Mouse (Mus musculus) c-Kit-positive CD71-positive TER-119-positive erythroid progenitor cells, embryonic 14.5 days (primary cell): ENCODE data around the gene Aar2.
"Not testable (repeated sequence)": the region's sequence is repeated elsewhere in the genome, so short reads cannot be mapped to it uniquely, and the experiment has no call there.

Experiments
- DNase-seq: peaks from one replicate; pipeline ENCODE4 v3.0.0-alpha.2; 2013; ENCODE audit warnings: low spot score

Aar2 gene

DNA sequence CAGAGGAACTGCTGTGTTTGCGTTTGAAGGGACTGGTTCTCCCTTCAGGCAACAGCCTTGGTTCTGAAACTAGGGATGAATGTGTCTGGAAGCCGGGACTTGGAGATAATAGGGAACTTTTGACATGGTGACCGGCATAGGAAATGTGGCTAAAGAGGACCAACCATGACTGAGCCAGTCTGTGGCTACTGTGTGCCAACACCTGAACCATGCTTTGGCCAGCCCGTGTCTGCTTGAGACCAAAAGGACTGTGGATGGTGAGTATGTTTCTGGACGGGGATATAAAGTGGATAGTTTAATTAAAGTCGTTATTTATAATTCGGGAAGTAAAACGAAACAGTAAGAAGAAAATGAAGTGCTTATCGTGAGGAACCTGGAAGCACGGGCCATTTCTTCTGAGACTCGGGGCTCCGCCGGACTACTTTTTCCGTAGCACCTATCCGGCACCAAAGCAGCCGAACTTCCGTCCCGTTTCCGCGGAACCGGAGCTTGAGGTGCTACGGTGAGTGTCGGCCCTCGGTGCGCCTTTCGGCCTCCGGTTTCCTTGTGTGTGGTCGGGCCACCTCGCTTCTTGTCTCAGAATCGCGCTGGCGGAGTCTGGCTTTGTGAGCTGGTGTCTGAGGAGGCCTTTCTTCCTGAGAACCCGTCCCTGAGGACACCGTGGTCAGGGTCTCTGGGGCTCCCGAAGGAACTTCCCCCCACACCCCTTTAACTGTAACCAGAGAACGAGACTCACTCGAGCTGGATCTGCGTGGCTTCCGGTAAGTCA lies at the start of gene Aar2:
Aar2 (plus strand) TSS at position 462 of the 769 bp plus-strand sequence.
- peak; percentile 85 for DNase-seq

DNA sequence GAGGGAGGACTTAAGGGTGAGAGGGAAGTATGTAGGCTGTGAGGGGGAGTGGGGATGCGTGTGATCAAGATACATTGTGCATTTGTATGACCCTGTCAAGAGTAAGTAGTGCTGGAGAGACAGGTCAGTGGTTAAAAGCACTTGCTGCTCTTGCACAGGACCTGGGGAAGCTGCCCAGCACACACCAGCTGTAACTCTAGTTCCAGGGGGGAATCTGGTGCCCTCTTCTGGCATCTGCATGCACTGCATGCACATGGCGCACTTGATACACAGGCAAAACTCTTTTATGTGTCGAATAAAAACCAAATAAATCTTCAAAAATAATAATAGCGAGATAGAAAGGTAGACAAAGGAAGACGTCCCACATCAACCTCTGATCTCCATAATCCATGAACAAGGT lies 49.5 kb upstream of the Aar2 start:
- peak; percentile 43 for DNase-seq

DNA sequence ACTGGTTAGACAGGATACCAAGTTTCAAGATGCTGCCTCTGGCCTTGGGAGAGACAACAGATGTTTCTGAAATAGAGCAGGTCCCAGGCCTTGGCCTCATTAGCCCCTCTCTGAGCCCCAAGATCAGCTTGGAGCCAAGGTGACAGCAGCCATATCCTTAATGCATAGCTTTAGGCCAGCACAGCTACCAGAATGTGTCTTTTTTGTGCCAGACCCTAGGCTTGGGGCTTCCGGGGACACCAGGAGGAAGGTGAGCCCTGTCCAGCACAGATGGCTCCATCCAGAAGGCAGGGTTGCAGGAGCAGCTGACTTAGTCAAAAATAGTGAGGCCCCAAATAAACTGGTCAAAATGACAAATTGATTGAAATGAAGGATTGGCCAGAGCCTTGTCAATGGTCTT lies 46.4 kb upstream of the Aar2 start:
- DNase-seq, result no peak

DNA sequence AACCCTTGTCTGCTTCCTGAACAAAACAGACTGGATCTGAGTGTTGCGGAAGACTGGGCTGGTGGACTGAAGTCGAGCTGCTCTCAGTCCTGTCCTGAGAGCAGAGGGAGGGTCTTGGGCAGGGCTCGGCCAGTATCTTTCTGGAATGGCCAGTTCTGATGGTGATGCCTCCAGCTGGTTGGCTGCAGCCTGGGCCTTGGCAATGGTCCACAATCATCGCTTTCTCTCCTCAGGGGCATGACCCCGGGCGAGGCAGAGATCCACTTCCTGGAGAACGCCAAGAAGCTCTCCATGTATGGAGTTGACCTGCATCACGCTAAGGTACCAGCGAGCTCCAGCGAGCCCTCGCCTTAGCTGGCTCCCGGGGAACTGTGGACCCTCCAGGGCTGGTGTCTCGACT lies 41.9 kb upstream of the Aar2 start:
- no peak for DNase-seq

DNA sequence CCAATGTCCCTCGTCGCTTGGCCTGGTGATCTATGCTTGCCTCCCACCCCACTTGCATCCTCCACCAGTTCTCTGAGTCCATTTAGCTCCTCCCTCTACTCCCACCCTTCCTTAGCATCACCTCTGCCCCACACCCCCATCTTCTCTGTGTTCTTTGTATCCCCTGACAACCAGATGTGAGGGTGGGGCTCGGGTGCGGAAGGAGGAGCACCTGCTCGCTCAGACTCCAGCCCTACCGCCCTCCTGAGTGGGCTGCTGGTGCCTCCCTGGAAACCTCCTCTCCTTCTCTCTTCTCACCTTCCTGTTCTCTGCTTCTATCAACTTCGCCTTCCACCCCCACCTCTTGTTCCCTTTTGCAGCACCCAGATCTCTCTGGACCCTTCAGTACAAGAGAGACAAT lies 35.4 kb upstream of the Aar2 start:
- DNase-seq, result no peak

DNA sequence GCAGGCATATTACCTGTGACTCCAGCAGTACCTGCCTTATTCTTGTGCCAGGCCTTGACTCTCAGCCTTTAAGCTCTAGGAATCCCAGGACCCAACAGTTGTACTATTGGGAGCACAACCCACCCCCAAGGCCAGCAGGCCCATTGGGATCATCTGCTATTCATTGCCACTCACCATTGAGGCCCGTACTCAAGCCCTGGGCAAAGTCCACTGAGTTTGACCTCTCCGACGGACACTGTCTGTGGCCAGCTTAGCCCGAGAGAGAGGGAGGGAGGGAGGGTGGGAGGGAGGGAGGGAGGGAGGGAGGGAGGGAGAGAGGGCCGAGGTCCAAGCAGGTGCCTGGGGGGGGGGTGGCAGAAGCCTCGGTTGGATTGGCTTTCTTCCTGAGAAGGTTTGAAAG lies 34.8 kb upstream of the Aar2 start:
- no peak for DNase-seq

DNA sequence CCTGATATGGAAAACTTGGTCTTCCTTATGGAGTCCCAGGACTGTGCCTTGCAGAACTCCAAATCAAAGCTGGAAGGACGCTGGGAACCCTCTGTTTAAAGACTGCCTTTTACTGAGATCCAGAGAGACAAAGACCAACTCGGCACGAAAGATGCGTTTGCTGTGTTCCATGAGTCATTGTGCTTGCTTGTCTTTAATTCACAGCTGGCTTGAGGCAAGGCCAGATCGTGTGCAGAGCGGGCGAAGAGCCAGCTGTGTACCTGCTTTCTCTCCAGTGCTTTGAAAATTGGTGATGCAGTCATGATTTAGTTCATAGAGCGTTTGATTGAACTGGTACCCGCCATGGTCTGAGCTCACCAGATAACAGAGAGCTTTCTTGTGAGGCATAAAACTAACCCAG lies 32.3 kb upstream of the Aar2 start:
- no peak for DNase-seq

DNA sequence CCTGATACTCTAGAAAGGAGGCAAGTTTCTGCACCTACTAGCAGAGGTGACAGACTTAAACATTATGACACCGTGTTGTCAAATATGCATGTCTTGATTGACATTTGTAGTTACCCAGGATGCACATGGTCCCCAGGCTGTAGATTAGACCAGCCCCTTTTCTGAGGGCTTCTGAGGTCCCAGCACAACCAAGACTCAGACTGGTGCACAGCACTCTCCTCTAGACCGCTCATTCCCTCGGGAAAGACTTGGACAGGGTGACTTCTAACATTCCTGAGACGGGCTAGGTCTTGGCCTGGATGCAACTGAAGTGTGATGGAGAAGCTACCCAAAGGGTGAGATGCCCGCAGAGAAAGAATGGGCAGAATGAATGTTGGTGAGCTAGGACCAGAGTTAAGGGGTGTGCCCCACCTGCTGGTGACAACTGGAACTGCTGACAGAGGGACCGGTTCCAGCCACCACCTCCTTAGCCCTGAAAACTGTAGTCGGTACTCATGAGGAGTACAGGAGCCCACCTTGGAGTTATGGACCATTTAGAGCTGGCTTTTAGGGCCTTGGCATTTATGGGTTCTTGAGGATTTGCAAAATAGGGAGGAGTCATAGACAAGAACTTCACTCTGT lies 31.7 kb upstream of the Aar2 start:
- peak; percentile 49 for DNase-seq

DNA sequence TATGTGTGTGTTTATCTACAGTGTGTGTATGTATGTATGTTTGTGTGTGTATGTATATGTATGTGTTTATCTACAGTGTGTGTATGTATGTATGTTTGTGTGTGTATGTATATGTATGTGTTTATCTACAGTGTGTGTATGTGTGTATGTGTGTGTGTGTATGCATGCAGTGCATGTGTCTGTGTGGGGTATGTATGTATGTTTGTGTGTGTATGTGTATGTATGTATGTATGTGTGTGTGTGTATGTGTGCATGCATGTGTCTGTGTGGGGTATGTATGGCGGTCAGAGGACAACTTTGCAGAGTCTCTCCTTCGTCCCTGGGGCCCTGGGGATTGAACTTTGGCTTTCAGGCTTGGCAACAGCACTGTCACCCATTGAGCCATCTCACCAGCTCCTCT lies 30.7 kb upstream of the Aar2 start:
- not testable (repeated sequence) for DNase-seq

DNA sequence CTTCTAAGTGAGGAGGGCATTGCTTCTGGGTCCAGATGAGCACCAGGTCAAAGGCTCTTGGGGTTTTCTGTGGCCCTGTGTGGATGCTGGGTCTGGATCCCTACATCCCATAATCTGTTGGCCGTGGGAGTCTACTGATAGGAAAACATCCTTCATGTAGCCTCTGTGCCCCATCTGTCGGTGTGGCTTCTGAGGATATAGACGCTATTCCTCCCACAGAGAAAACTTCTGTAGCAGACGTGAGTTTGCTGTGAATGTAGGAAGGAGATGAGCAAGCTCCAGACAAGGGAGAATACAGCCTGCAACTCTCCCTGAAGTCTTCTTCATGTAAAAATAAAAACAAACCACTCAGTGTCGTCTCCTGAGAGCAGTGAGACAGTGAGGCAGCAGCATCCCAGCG lies 29.1 kb upstream of the Aar2 start:
- no peak for DNase-seq

DNA sequence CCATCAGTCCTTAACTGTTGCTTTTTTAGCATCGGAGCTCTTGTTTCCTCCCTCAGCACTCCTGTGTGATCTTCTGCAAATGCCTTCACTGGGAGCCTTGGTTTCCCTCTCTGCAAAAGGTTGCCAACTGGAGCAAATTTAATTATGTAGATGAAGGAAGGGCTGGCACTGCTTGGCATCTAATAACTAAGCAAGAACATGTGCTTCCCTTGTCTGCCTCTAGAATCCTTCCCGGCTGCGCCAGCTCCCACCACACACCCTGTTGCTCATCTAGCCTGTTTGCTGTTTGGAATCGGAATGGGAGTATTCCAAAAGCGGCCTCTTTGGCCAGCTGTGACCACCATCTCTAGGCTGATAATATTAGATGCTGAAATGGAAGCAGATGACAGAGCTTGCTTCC lies 27.8 kb upstream of the Aar2 start:
- DNase-seq, result no peak

DNA sequence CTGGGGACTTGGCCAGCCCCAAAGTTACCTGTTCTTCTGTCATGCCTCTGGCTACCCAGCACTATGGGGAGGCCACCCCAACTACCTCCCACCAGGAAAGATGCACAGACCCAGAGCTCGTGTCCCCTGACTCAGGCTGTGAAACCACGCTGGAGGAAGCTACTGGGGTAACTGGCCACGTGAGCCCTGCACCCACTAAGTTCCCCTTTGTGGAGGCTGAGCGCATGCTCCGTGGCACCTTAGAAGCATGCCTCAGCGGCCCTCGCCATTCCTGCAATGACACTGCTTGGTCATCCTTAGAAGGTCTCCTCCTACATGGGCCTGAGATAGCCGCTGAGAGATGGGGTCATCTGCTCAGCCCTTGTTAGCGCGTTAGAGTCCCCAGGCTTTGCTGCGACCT lies 24.4 kb upstream of the Aar2 start:
- DNase-seq, result no peak

DNA sequence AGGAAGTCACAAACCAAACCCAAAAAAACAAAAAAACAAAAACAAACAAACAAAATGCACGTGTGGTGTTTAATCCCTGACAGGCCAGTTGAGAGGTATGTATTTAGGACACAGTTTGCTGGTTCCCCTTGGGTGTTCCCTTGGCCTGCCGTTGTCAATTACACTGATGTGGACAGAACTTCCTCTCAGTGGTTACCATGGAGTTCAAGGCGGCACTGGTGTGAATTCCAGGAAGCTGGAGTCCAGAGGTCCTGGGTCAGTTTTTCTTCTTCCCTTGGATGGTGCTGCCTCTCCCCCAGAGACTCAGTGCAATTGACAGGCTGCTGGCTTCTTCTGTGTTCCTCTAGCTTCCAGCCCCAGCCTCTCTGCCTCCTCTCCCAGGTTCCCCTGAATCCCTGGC lies 23.3 kb upstream of the Aar2 start:
- DNase-seq, result no peak

DNA sequence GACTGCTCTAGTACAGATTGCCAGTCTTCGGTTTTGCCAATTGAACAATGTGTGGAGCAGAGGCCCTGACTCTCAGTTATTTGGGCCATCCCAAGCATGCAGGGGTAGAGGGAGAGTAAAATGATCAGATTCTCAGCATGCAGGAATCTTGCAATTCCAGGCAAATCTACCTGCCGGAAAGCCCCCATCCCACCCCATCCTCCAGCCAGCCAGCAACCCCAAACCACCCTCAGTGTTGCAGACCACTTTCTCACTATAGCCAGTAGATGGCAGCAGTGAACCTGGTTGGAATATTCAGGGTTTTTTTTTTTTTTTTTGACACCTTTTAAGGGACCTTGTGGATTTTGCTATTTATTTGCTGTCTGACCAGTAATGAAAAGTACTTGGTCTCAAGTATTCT lies 17.7 kb upstream of the Aar2 start:
- peak; percentile 28 for DNase-seq

DNA sequence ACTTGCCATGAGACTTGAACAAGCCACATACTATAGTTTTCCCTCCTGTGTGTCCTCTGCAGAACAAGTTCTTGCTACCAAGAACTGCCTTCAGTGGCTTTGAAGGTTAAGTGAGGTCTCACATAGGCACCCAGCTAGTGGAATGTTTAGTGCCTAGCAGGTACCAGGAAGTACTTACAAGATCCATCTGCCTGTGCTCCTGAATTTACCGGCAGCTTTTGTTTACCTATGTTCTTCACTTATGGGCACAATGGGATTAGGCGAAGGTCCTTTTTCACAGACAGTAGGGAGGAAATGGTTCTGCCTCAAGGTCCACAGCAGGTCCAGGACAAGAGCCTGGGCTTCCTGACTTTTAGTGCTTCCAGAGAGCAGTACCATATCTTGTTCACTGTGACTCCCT lies 14.2 kb upstream of the Aar2 start:
- no peak for DNase-seq

DNA sequence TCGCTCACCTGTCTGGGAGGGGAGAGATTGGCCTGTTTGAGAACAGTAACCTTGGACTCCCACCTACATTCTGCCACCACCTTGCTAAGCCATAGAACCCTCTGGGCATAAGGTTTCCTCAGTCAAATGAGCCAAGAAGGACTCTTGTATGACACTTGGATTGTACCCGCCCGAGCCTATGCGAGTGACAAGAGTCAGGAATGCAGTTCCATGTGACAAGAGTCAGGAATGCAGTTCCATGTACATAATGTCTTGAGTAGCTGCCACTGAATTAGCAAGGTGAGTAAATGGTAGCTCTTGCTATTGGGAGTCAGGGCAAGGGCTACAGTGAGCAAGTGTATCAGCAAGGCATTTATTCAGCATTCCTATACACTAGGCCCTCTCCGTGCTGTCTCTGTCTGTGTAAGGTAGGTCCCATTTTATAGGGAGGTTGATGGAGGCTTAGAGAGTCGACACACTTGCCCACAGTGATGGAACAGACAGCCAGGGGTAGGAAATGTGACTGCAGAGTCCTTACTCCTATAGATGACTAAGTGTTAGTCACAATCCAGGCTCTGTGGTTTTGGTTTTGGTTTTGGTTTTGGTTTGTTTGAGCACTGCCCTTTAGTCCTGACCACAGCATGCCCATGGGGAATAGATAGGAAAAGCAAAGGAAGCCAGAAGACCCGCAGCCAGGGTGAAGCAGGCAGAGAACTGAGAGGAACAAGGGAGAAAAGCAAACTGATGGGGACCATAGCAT lies 8.4 kb upstream of the Aar2 start:
- no peak for DNase-seq

DNA sequence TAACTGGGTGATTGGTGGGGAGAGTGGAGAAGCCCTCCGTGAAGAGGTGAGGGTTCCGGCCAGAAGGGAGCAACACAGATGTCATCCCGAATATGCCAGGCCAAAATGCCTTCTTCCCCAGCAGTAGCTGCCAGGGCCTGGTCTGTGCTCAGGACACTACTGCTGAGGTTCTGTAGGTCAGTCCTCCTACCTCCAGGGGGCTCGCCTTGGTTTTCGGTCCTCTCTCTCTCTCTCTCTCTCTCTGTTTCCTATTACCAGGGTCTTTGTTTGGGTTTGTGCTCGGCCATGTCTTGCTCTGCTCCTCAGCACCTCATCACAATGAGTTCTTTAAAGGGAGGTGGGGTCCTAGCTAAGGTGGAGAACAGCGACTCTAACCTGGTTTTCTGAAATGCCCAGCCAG lies 6.4 kb upstream of the Aar2 start:
- no peak for DNase-seq

DNA sequence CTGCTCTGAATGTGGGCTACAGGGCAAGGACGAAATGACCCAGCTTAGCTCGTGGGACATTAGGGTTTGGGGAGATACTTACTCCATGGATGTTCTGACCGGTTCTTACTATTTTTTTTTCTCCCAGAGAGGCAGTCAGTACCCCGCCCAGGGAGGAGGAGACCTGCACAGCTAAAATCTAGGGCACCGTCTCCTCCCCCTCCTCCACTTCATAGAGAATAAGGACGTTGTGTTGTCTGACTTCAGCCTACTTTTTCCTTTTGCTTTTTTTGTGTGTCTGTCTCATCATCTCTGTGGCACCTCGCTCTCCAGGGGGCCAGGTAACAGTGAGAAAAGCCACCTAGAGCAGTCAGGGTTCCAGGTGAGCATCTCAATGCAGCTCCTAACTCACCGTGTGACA lies 5.0 kb upstream of the Aar2 start:
- DNase-seq, result no peak

DNA sequence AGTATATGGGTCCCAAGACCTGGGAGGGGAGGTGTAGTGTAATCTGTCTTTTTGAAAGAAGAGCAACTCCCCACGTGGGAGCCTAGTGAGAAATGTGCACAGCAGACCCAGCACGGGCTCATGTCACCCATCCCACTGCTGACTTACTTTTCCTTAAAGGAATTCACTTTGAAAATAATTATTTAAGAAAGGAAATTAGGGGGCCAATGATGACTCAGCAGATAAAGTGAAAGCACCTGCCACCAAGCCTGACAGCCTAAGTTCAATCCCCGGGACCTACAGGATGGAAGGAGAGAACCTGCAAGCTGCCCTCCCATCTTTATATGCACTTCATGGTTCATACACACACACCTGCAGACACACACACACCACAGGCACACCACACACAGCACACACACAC lies 3.6 kb upstream of the Aar2 start:
- no peak for DNase-seq

DNA sequence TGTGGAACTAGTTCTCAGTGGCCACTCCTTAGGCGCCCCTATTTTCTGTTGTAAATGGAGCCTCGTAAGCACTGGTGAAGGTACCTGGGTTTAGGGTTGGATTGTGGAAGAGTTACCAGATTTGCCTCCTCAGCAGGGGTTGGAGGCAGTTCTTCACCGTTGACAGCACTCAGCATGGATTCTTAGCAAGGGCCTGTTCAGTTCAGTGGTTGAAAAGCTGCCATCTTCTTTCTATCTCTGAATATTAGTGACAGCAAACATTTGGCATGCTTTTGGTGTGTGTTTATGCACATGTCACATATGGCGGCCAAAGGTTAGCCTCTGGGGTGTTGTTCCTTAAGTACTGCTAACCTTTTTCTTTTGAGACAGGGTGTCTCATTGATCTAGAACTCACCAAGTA lies 5.0 kb downstream of the Aar2 start:
- no peak for DNase-seq

DNA sequence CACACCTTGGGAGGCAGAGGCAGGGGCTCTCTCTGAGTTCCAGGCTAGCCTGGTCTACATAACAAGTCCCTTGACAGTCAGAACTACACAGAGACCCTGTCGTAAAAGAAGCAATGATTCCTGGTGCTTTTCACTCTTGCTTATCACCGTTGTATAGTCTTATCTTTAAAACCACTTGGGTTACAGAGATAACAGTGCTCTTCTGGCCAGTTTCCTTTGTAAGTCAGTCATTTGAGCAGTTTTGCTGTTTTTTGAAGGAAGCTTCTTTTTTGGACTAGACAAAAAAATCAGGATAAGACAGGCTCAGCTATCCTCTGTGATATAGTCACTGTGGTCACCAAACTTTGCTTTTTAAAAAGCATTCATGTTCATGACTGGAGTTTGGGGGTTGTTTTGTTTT lies 14.4 kb downstream of the Aar2 start:
- no peak for DNase-seq

DNA sequence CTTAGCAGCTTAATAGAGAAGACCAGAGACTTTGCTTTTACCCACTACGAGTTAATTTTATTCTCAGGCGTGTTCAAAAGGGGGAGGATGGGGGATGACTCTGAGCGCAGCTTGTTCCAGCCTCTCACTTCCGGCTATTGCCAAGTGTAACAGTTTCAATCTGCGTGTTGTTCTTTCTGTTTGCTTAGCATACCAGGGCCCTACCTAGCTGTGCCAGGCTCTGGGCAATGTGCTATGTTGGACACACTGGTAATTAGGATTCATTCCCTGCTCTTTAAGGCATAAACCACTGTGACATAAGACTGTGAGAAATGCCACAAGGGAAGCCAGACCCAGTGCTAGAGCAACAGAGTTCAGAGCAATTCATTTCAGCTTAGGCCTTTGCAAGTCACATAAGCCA lies 16.2 kb downstream of the Aar2 start:
- DNase-seq, result no peak

DNA sequence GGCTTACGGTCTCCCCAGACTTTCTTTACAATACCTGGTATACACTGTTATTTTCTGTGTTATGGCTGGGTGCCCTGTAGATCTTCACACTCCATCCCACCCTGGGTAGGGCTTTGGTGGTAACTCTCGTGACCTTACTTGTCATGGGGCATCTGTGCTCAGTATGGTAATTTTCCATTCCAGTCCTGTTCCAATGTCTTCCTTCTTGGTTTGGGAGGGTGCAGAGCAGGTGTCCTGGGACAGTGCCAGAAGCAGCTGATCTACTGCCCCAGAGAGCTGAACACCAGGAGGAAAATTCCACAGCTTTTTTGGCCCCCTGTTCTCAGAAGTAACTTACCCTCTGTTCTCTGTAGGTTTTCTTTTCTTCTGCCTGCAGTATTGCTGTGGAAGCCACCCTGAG lies 19.1 kb downstream of the Aar2 start:
- DNase-seq, result no peak
